Mouse (Mus musculus) kidney, embryonic 15.5 days (tissue): ENCODE results near the gene Chmp4b. TPM values are rescaled to one million over a fixed set of nuclear protein-coding genes. Genes with fewer than 3 reads are reported as not detected.
A peak's percentile ranks its signal among the peaks of the same experiment; 100 is the strongest.

Experiments used
- ATAC-seq: fragments of 200-750 bp; cut with Nextera tagmentation; replicated peaks from 2 replicates; pipeline ENCODE4 v1.8.0; 2017; ENCODE audit warnings: moderate TSS enrichment; ENCODE audit not compliant: low FRiP score
- H3K27ac ChIP-seq: fragments of 300-500 bp; sonication (generic); 2 replicates; pipeline ENCODE4 v1.5.1; 2015; ENCODE audit warnings: mild to moderate bottlenecking, inconsistent platforms
- H3K27me3 ChIP-seq: fragments of 300-500 bp; sonication (generic); 2 replicates; pipeline ENCODE4 v1.6.1; 2015; ENCODE audit warnings: inconsistent platforms
- H3K36me3 ChIP-seq: fragments of 300-500 bp; sonication (generic); 2 replicates; pipeline ENCODE4 v1.6.1; 2015; ENCODE audit warnings: inconsistent platforms
- H3K4me1 ChIP-seq: fragments of 300-500 bp; sonication (generic); 2 replicates; pipeline ENCODE4 v1.6.1; 2015; ENCODE audit warnings: inconsistent platforms
- H3K4me2 ChIP-seq: fragments of 300-500 bp; sonication (generic); 2 replicates; pipeline ENCODE4 v1.6.1; 2015; ENCODE audit warnings: moderate library complexity, mild to moderate bottlenecking, inconsistent platforms
- H3K4me3 ChIP-seq: fragments of 300-500 bp; sonication (generic); replicated peaks from 2 replicates; pipeline ENCODE4 v1.5.1; 2015; ENCODE audit warnings: mild to moderate bottlenecking, inconsistent platforms
- H3K9ac ChIP-seq: fragments of 300-500 bp; sonication (generic); 2 replicates; pipeline ENCODE4 v1.6.1; 2015; ENCODE audit warnings: mild to moderate bottlenecking, inconsistent platforms
- H3K9me3 ChIP-seq: fragments of 300-500 bp; sonication (generic); replicated peaks from 2 replicates; pipeline ENCODE4 v1.6.1; 2016; ENCODE audit warnings: inconsistent platforms
- WGBS: fragments of 180-500 bp; shearing (Covaris S2); methylation state at CpG from one replicate; pipeline ENCODE4 v1.1.7; 2015; ENCODE audit warnings: mixed read lengths; 5-methylcytosine and 5-hydroxymethylcytosine counted together
- polyA plus RNA-seq: library from polyadenylated mRNA; unstranded; fragments of >200 nt; fragmentation: Nextera tagmentation; extraction: Ambion mirVana; gene quantifications from 2 replicates; pipeline ENCODE4 v1.2.1, GENCODE M21; 2015

The Chmp4b gene
- polyA plus RNA-seq, 1 experiment from 2014 or later, result 24.6 TPM

GRCm38 (mm10) chr2:154711701-154712100 is 60.2 kb downstream of the Chmp4b start:
- ATAC-seq, result no peak
- 53% methylated on average over 3 of the region's 3 CpGs for WGBS
- no peaks in the 10 kb centered on the region for H3K36me3 ChIP-seq

DNA sequence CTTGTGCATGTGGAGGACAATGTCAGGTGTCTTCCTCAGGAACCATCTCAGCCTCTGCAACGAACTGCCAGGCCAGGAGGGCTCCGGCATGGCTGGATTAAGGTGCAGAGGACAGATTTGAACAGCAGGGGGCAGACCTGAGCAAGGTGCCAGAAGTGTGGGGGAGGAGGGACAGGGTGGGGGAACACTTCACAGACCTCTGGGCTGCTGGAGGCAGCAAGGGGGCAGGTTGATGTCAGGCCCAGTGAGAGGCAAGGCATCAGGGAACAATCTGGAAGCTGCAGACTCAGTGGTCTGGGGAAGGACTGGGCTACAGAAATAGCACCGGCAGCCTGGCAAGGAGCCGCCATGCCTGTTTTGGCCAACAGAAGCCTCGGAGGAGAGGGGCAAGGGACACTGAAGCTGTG is 60.8 kb downstream of the Chmp4b start:
- peak; percentile 35; the same call in 1 of the 2 replicates for ATAC-seq
- Histone ChIP-seq H3K4me3 (no peak overlapping the region), H3K27ac (no peak overlapping the region), H3K9ac (no peak overlapping the region), H3K9me3 (no peaks in the 10 kb centered on the region), H3K4me1 (peaks cover 10% of the 10 kb centered on the region), H3K27me3 (peaks cover 6% of the 10 kb centered on the region; the same call in 1 of the 2 replicates), H3K4me2 (no peak overlapping the region), H3K36me3 (no peaks in the 10 kb centered on the region)
- WGBS, result 41% methylated on average over 5 of the region's 5 CpGs

More at GRCm38 (mm10) chr2:154711701-154712100, 60.2 kb downstream of the Chmp4b start:
- Histone ChIP-seq H3K4me2 (no peak overlapping the region), H3K4me3 (no peak overlapping the region), H3K9me3 (no peaks in the 10 kb centered on the region), H3K4me1 (peaks cover 10% of the 10 kb centered on the region), H3K27me3 (peaks cover 6% of the 10 kb centered on the region; the same call in 1 of the 2 replicates), H3K9ac (no peak overlapping the region), H3K27ac (no peak overlapping the region)

GRCm38 (mm10) chr2:154713083-154713482 is 61.6 kb downstream of the Chmp4b start:
- peaks cover 6% of the 10 kb centered on the region; the same call in 1 of the 2 replicates for H3K27me3 ChIP-seq
- no peaks in the 10 kb centered on the region for H3K36me3 ChIP-seq
- ATAC-seq, result no peak
- no peaks in the 10 kb centered on the region for H3K9me3 ChIP-seq
- H3K27ac ChIP-seq, result no peak overlapping the region
- H3K9ac ChIP-seq, result no peak overlapping the region
- H3K4me1 ChIP-seq, result peaks cover 11% of the 10 kb centered on the region
- 59% methylated on average over 6 of the region's 6 CpGs for WGBS
- H3K4me2 ChIP-seq, result no peak overlapping the region
- H3K4me3 ChIP-seq, result no peak overlapping the region

- peaks cover 19% of the 10 kb centered on the region for H3K4me1 ChIP-seq
- 62% methylated on average over 3 of the region's 3 CpGs for WGBS
- no peak for ATAC-seq
Observed at GRCm38 (mm10) chr2:154713964-154714363, 62.5 kb downstream of the Chmp4b start.

GRCm38 (mm10) chr2:154716586-154716985 is 65.1 kb downstream of the Chmp4b start:
- no peaks in the 10 kb centered on the region for H3K9me3 ChIP-seq
- peaks cover 7% of the 10 kb centered on the region; the same call in 1 of the 2 replicates for H3K27me3 ChIP-seq
- peaks cover 24% of the 10 kb centered on the region for H3K4me1 ChIP-seq
- WGBS, result 84% methylated on average over 4 of the region's 4 CpGs
- no peak overlapping the region for H3K4me3 ChIP-seq
- no peak for ATAC-seq
- no peak overlapping the region for H3K27ac ChIP-seq
- no peak overlapping the region for H3K4me2 ChIP-seq
- H3K9ac ChIP-seq, result no peak overlapping the region
- H3K36me3 ChIP-seq, result no peaks in the 10 kb centered on the region

More at GRCm38 (mm10) chr2:154713964-154714363, 62.5 kb downstream of the Chmp4b start:
- Histone ChIP-seq H3K36me3 (no peaks in the 10 kb centered on the region), H3K27me3 (peaks cover 6% of the 10 kb centered on the region; the same call in 1 of the 2 replicates), H3K4me3 (no peak overlapping the region), H3K9ac (no peak overlapping the region), H3K4me2 (no peak overlapping the region), H3K9me3 (no peaks in the 10 kb centered on the region), H3K27ac (no peak overlapping the region)

- no peaks in the 10 kb centered on the region for H3K36me3 ChIP-seq
- peaks cover 23% of the 10 kb centered on the region for H3K4me1 ChIP-seq
- no peak overlapping the region for H3K4me2 ChIP-seq
- H3K4me3 ChIP-seq, result no peak overlapping the region
- H3K27ac ChIP-seq, result no peak overlapping the region
- no peak overlapping the region for H3K9ac ChIP-seq
- no peaks in the 10 kb centered on the region for H3K9me3 ChIP-seq
- ATAC-seq, result no peak
- peaks cover 2% of the 10 kb centered on the region; the same call in 1 of the 2 replicates for H3K27me3 ChIP-seq
Observed at GRCm38 (mm10) chr2:154717081-154717480, 65.6 kb downstream of the Chmp4b start.

DNA sequence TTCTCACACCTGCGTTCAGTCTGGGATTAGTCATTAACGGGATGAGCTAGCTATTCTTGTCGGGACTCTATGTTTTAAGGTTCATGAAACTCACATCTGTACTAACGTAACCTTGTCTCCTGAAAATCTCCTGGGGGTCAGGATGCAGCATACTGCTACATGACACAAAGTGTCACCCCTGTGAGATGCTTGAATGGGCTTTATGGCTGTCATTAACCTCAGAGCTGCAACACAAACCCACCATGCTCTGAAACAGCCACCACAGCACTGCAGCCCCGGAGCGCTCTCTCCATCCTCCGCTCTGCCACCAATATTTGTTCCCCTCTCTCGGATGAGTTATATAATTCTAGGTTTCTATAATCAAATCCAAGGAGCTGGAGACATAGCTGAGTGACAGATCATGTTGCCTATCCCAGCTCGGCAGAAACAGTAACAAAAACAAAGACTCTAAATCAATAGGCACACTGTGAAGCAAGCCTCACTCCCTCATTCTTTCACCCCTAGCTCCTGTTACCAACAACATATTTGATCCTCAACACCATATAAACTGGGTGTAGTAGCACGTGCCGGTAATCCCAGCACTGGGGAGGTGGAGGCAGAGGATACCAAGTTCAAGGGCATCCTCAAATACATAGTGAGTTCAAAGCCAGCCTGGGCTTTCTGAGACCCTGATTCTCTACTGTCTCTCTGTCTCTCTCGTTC is 67.5 kb downstream of the Chmp4b start:
- Histone ChIP-seq H3K4me3 (no peak overlapping the region), H3K27me3 (0 out of 2 replicates have a peak, but pooled peaks cover 2% of the 10 kb centered on the region), H3K36me3 (no peaks in the 10 kb centered on the region), H3K4me1 (peaks cover 30% of the 10 kb centered on the region), H3K9ac (no peak overlapping the region), H3K4me2 (peak overlapping the region; percentile 17; the same call in 1 of the 2 replicates), H3K9me3 (no peaks in the 10 kb centered on the region), H3K27ac (no peak overlapping the region)
- 38% methylated on average over 12 of the region's 12 CpGs for WGBS
- ATAC-seq, result peak; percentile 72

GRCm38 (mm10) chr2:154720315-154720714 is 68.8 kb downstream of the Chmp4b start:
- no peak for ATAC-seq
- Histone ChIP-seq H3K4me2 (no peak overlapping the region), H3K36me3 (no peaks in the 10 kb centered on the region), H3K9me3 (no peaks in the 10 kb centered on the region), H3K9ac (no peak overlapping the region), H3K4me1 (peaks cover 31% of the 10 kb centered on the region), H3K27me3 (0 out of 2 replicates have a peak, but pooled peaks cover 2% of the 10 kb centered on the region), H3K4me3 (no peak overlapping the region), H3K27ac (no peak overlapping the region)
- WGBS, result 94% methylated on average over 2 of the region's 2 CpGs

GRCm38 (mm10) chr2:154723473-154723872 is 72.0 kb downstream of the Chmp4b start:
- Histone ChIP-seq H3K36me3 (no peaks in the 10 kb centered on the region), H3K27ac (no peak overlapping the region), H3K4me1 (peaks cover 25% of the 10 kb centered on the region), H3K9me3 (no peaks in the 10 kb centered on the region), H3K9ac (no peak overlapping the region), H3K27me3 (0 out of 2 replicates have a peak, but pooled peaks cover 2% of the 10 kb centered on the region), H3K4me3 (no peak overlapping the region), H3K4me2 (no peak overlapping the region)
- 66% methylated on average over 4 of the region's 4 CpGs for WGBS
- ATAC-seq, result no peak

DNA sequence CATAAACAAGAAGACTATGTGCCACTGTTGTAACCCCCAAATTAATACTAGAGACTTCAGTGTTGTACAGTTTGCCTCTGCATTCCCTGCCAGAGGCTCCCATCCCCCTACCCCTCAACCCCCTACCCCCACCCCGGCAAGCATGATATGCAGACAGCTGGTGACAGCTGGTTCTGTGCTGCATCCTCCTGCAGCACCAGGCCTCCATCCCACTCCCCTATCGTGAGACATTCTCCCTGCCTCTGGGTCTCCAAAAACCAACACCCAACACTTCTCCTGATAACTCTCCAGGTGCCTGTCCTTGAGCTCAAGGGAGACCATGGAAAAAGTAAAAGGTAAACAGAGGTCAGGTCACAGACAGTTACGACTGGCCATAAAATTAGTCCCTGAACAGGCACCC is 78.2 kb downstream of the Chmp4b start:
- Histone ChIP-seq H3K4me2 (no peak overlapping the region), H3K4me1 (peaks cover 31% of the 10 kb centered on the region), H3K9me3 (no peaks in the 10 kb centered on the region), H3K27ac (no peak overlapping the region), H3K36me3 (no peaks in the 10 kb centered on the region), H3K9ac (no peak overlapping the region), H3K27me3 (peaks cover 7% of the 10 kb centered on the region; the same call in 1 of the 2 replicates), H3K4me3 (no peak overlapping the region)
- 26% methylated on average over 3 of the region's 3 CpGs for WGBS
- no peak for ATAC-seq

DNA sequence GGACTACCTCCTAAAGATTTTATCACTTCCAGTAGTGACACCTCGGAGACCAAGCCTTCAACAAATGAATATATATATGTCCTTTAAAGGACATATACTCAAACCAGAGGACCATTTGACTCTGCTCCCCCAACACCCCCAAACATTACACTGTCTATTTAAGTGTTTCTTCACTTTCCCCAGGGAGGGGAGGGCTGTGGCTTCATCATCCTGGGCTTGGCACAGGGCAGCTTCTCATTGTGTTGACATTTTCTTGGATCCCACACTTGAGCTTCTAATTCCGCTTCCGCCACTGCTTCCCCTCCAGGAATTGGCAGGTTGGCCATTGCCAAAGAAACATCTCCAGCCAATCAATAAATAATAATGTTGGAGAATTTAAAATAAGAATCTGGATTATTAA is 79.3 kb downstream of the Chmp4b start:
- Histone ChIP-seq H3K27me3 (peaks cover 9% of the 10 kb centered on the region; the same call in 1 of the 2 replicates), H3K9me3 (no peaks in the 10 kb centered on the region), H3K4me1 (peaks cover 42% of the 10 kb centered on the region), H3K4me2 (no peak overlapping the region), H3K36me3 (no peaks in the 10 kb centered on the region), H3K4me3 (no peak overlapping the region), H3K9ac (no peak overlapping the region), H3K27ac (no peak overlapping the region)
- ATAC-seq, result no peak
- 76% methylated on average over 3 of the region's 3 CpGs for WGBS

- WGBS, result 50% methylated on average over 2 of the region's 2 CpGs
- H3K9me3 ChIP-seq, result no peaks in the 10 kb centered on the region
- peaks cover 49% of the 10 kb centered on the region for H3K4me1 ChIP-seq
- peak overlapping the region; percentile 19; the same call in 1 of the 2 replicates for H3K27ac ChIP-seq
- no peak overlapping the region for H3K4me2 ChIP-seq
- no peaks in the 10 kb centered on the region for H3K36me3 ChIP-seq
- no peak overlapping the region for H3K4me3 ChIP-seq
- H3K9ac ChIP-seq, result no peak overlapping the region
- peaks cover 9% of the 10 kb centered on the region; the same call in 1 of the 2 replicates for H3K27me3 ChIP-seq
- no peak for ATAC-seq
Observed at GRCm38 (mm10) chr2:154731916-154732315, 80.4 kb downstream of the Chmp4b start.
